Mouse (Mus musculus) thymus, adult 2 months (tissue): ENCODE measurements around the gene Znrf3.

Experiments
- CTCF ChIP-seq: fragments of 200-500 bp; IDR thresholded peaks from 2 replicates; pipeline ENCODE4 v1.5.1; 2012; ENCODE audit warnings: mild to moderate bottlenecking, control low read depth, low read length, moderate library complexity, borderline replicate concordance; ENCODE audit not compliant: control insufficient read depth, poor library complexity, insufficient read depth; ENCODE audit errors: extremely low read depth
- POLR2A ChIP-seq: fragments of 200-500 bp; IDR thresholded peaks from 2 replicates; pipeline ENCODE4 v1.6.1; 2012; ENCODE audit warnings: mild to moderate bottlenecking, low read length, control low read depth, moderate library complexity; ENCODE audit not compliant: control insufficient read depth, poor library complexity, insufficient read depth; ENCODE audit errors: extremely low read depth

- TF ChIP-seq CTCF, result no peak
- TF ChIP-seq POLR2A, result no peak
Measured at GRCm38 (mm10) chr11:5380275-5380674, 64.4 kb downstream of the Znrf3 start.
